Mouse (Mus musculus) hindbrain, embryonic 15.5 days (tissue): ENCODE measurements at regions not wholly inside any gene's neighbourhood (a gene's known extent, or its start where the extent isn't known, plus 50 kb on each side); places are given as distances from the start of the nearest gene placed in this dataset.

Source experiments
- ATAC-seq: fragments of 200-750 bp; cut with Nextera tagmentation; 2 replicates; pipeline ENCODE4 v1.8.0; 2017; ENCODE audit warnings: low read depth, moderate number of reproducible peaks, moderate TSS enrichment; ENCODE audit not compliant: low FRiP score
- H3K27ac ChIP-seq: fragments of 300-500 bp; sonication (generic); replicated peaks from 2 replicates; pipeline ENCODE4 v1.5.1; 2015; ENCODE audit warnings: mild to moderate bottlenecking, inconsistent platforms
- H3K27me3 ChIP-seq: fragments of 300-500 bp; sonication (generic); 2 replicates; pipeline ENCODE4 v1.6.1; 2015; ENCODE audit warnings: control low read depth, inconsistent platforms
- H3K36me3 ChIP-seq: fragments of 300-500 bp; sonication (generic); 2 replicates; pipeline ENCODE4 v1.6.1; 2015; ENCODE audit warnings: control low read depth, inconsistent platforms
- H3K4me1 ChIP-seq: fragments of 300-500 bp; sonication (generic); replicated peaks from 2 replicates; pipeline ENCODE4 v1.6.1; 2015; ENCODE audit warnings: control low read depth, inconsistent platforms
- H3K4me2 ChIP-seq: fragments of 300-500 bp; sonication (generic); 2 replicates; pipeline ENCODE4 v1.6.1; 2015; ENCODE audit warnings: moderate library complexity, mild to moderate bottlenecking, inconsistent platforms
- H3K4me3 ChIP-seq: fragments of 300-500 bp; sonication (generic); 2 replicates; pipeline ENCODE4 v1.5.1; 2015; ENCODE audit warnings: mild to moderate bottlenecking, inconsistent platforms
- H3K9ac ChIP-seq: fragments of 300-500 bp; sonication (generic); 2 replicates; pipeline ENCODE4 v1.6.1; 2015; ENCODE audit warnings: inconsistent platforms
- H3K9me3 ChIP-seq: fragments of 300-500 bp; sonication (generic); 2 replicates; pipeline ENCODE4 v1.6.1; 2016; ENCODE audit warnings: control low read depth, inconsistent platforms
- WGBS: fragments of 180-500 bp; shearing (Covaris S2); methylation state at CpG from one replicate; pipeline ENCODE4 v1.1.7; 2015; 5-methylcytosine and 5-hydroxymethylcytosine counted together

DNA sequence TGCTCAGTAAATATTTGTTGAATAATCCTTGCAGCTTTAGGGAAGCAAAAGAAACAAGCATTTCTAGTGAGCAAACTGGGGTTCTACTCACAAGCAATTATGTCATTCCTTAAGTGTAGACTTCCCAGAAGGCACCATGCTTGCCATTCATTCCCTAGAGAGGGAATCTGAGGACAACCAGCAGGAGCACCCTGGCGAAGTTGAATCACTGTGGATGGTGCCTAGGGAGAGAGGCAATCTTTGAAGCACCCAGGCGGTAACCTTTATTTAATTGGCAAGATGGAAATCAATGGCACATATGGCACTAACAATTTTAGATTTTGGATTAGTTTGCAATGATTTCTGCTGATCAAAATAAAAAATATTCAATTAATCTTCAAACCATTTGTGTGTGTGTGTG is 967.4 kb downstream of the Slc4a3 start:
- Histone ChIP-seq H3K27me3 (no peaks in the 10 kb centered on the region), H3K36me3 (no peaks in the 10 kb centered on the region), H3K9me3 (no peaks in the 10 kb centered on the region), H3K4me2 (no peak overlapping the region), H3K4me1 (no peaks in the 10 kb centered on the region), H3K9ac (no peak overlapping the region), H3K4me3 (no peak overlapping the region), H3K27ac (no peak overlapping the region)
- 67% methylated on average over 2 of the region's 2 CpGs for WGBS
- no peak for ATAC-seq

DNA sequence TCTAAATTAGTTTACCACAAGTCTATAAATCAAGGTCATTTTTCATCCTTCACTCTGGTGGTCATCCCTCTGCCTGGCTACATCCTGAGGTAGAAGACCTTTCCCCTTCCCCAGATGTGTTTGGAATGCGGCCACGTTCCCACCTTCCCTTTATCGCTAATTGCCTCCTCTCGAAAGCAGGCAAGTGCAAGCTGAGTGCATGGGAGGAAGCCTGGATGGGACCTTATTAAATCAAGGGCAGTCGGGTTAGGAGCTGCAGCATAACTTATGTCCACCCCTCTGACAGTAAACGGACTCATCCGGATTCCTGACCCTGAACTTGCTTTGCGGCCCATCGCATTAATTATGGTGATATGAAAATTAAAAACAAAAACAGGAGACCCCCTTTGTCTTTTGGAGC is 983.5 kb downstream of the Slc4a3 start:
- Histone ChIP-seq H3K4me2 (no peak overlapping the region), H3K9me3 (no peaks in the 10 kb centered on the region), H3K27ac (no peak overlapping the region), H3K4me1 (no peaks in the 10 kb centered on the region), H3K4me3 (no peak overlapping the region), H3K36me3 (no peaks in the 10 kb centered on the region), H3K27me3 (no peaks in the 10 kb centered on the region), H3K9ac (no peak overlapping the region)
- 85% methylated on average over 9 of the region's 9 CpGs for WGBS
- ATAC-seq: no peak

DNA sequence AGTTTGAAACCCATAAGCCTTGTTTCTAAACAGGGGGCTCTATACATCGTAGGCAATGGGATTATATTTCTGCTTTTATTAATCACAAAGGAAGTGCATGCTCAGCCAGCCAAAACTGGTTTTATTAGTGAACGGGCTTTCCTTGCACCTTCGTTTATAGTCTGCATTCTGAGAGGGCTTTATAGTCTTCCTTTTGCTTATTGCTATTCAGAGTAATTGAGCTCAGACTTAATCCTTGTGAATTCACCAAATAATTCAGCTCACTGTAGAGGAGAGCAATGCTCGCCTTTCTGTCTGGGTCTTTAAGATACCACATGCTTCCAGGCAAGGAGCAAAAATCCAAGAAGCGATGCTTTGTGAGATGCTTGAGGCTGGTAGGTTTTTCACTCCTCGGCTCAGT is 984.3 kb downstream of the Slc4a3 start:
- no peak for ATAC-seq
- no peaks in the 10 kb centered on the region for H3K9me3 ChIP-seq
- H3K4me1 ChIP-seq: no peaks in the 10 kb centered on the region
- 83% methylated on average over 6 of the region's 6 CpGs for WGBS
- no peaks in the 10 kb centered on the region for H3K27me3 ChIP-seq
- H3K4me2 ChIP-seq: no peak overlapping the region
- H3K36me3 ChIP-seq: no peaks in the 10 kb centered on the region
- no peak overlapping the region for H3K4me3 ChIP-seq
- H3K27ac ChIP-seq: no peak overlapping the region
- no peak overlapping the region for H3K9ac ChIP-seq

DNA sequence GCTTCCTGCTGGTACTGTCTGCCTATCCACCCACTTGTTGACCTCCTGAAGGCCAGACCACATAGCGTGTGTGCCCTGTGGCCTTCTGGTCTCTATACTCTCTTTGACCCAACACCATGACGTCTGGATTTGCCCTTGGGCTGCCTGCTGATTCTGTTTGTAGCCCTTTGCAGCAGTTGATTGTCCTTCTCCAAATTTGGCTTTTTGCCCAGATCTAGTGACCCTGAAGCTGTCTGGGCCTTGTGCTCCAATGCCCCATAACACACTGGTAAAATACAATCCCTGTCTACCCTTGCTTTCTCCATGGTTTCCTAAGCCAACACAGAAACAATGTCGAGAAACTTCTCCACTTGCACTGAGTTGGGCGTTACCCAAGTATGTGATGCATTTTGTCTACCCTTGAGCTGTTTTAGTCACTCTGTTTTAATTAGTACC is 979.3 kb downstream of the Epha4 start:
- Histone ChIP-seq H3K4me3 (no peak overlapping the region), H3K4me1 (no peaks in the 10 kb centered on the region), H3K4me2 (no peak overlapping the region), H3K27me3 (no peaks in the 10 kb centered on the region), H3K36me3 (no peaks in the 10 kb centered on the region), H3K9me3 (no peaks in the 10 kb centered on the region), H3K27ac (no peak overlapping the region), H3K9ac (no peak overlapping the region)
- WGBS: 40% methylated on average over 4 of the region's 4 CpGs
- ATAC-seq: peak; percentile 61; the same call in 1 of the 2 replicates

DNA sequence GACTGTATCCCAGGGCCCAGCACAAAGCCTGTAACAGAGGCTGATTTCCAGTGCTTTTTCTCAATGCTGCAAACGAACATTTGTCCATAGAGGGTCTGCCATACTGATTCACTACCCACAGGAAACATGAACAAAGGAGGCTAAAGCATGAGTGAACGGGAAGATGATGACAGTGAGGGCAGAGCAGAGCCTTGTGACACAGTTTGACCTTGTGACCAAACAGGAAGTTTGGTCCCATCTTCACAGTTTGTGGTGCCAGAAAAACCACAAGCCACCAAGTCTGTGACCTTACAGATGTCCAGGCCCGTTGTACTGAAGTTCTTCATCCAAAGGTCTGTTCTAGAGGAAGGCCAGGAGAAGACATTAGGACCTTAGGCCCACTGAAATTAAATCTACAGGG is 974.4 kb downstream of the Epha4 start:
- no peaks in the 10 kb centered on the region for H3K36me3 ChIP-seq
- 66% methylated on average over 3 of the region's 3 CpGs for WGBS
- no peak overlapping the region for H3K27ac ChIP-seq
- H3K9me3 ChIP-seq: no peaks in the 10 kb centered on the region
- no peak overlapping the region for H3K9ac ChIP-seq
- no peak for ATAC-seq
- H3K4me1 ChIP-seq: no peaks in the 10 kb centered on the region
- H3K4me3 ChIP-seq: no peak overlapping the region
- no peaks in the 10 kb centered on the region for H3K27me3 ChIP-seq
- H3K4me2 ChIP-seq: no peak overlapping the region

DNA sequence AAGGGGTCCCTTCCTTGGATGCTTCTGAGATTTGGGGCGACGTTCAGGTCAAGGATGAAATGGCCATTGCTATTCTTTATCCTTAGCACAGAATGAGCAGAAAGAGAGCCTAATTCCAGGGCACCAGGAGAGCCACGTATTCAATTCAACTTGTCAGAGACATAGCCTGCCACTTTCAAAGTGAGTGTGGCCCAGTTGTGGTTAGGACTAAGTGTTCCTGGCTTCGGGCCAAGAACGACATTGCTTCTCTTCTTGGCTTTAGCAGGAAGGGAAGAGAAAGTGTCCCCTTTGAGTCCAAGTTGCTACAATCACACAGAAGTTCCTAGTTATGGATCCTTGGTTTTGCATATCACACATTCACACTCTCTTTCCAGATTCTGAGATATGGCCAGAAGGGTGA is 964.0 kb downstream of the Epha4 start:
- WGBS: 76% methylated on average over 5 of the region's 5 CpGs
- ATAC-seq: no peak

DNA sequence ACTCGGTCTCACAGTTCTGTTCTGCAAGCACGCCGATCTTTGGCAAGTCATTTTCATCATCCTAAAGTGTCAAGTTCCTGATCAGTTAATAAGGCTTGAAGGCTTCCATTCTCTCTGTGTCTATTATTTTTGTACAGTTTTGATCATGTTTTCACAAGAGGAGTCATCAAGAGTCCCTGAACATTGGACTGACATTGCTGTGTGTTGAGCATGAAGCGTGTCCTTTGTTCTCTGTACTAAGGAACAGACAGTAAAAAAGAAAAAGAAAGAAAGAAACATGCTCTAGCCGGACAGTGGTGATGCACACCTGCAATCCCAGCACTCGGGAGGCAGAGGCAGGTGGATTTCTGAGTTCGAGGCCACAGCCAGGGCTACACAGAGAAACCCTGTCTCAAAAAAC is 955.4 kb downstream of the Epha4 start:
- 89% methylated on average over 7 of the region's 7 CpGs for WGBS
- Histone ChIP-seq H3K9ac (no peak overlapping the region), H3K9me3 (no peaks in the 10 kb centered on the region), H3K27me3 (no peaks in the 10 kb centered on the region), H3K36me3 (no peaks in the 10 kb centered on the region), H3K4me3 (no peak overlapping the region), H3K4me1 (no peaks in the 10 kb centered on the region), H3K4me2 (no peak overlapping the region), H3K27ac (no peak overlapping the region)
- no peak for ATAC-seq

More for the DNA sequence above, 964.0 kb downstream of the Epha4 start:
- Histone ChIP-seq H3K9me3 (no peaks in the 10 kb centered on the region), H3K4me1 (no peaks in the 10 kb centered on the region), H3K9ac (no peak overlapping the region), H3K4me3 (no peak overlapping the region), H3K27me3 (no peaks in the 10 kb centered on the region), H3K4me2 (no peak overlapping the region), H3K36me3 (no peaks in the 10 kb centered on the region), H3K27ac (no peak overlapping the region)

DNA sequence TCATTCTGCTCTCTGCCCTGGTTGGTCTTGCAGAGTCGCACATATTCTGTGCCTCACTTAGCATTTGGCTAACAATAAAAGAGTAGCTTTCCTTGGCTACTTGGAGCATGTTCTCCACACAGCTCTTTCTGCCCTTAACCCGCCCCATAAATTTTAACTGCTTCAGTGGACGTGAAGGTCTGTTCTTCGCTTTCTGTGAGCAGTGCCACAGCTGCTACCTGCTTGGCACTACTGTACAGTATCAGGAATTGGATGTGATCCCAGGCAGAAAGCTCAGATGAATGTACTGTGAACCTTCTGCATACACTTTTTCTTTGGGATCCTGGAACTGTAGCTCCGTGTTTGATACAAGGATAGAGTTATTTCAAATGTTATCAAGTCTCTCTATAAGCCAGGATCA is 939.4 kb downstream of the Epha4 start:
- no peaks in the 10 kb centered on the region for H3K4me1 ChIP-seq
- H3K9me3 ChIP-seq: no peaks in the 10 kb centered on the region
- no peak overlapping the region for H3K9ac ChIP-seq
- no peaks in the 10 kb centered on the region for H3K36me3 ChIP-seq
- no peaks in the 10 kb centered on the region for H3K27me3 ChIP-seq
- ATAC-seq: no peak
- H3K4me2 ChIP-seq: no peak overlapping the region
- no peak overlapping the region for H3K27ac ChIP-seq
- H3K4me3 ChIP-seq: no peak overlapping the region
- WGBS: 47% methylated on average over 5 of the region's 5 CpGs

DNA sequence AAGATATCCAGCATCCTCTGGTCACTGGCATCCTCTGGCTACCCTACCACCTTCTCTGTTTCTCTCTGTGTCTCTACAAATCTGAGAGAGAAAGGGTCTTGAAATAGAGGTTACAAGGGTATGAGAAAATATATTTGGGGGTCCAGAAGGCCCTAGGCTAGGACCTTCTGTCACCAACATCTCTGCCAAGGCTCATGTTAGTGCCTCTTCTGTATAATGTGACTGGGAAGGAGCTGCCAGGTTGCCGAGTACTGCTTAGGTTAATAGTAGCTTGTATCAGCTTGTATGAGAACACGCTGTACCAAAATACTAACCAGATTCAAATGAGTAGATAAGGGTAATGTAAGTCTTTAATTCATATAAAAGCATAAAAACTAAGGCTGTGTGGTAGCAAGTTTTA is 929.0 kb downstream of the Epha4 start:
- no peaks in the 10 kb centered on the region for H3K27me3 ChIP-seq
- H3K27ac ChIP-seq: no peak overlapping the region
- 91% methylated on average over 2 of the region's 2 CpGs for WGBS
- no peaks in the 10 kb centered on the region for H3K36me3 ChIP-seq
- H3K4me2 ChIP-seq: no peak overlapping the region
- no peak for ATAC-seq
- no peak overlapping the region for H3K4me3 ChIP-seq
- H3K9ac ChIP-seq: no peak overlapping the region
- H3K9me3 ChIP-seq: no peaks in the 10 kb centered on the region
- H3K4me1 ChIP-seq: no peaks in the 10 kb centered on the region

DNA sequence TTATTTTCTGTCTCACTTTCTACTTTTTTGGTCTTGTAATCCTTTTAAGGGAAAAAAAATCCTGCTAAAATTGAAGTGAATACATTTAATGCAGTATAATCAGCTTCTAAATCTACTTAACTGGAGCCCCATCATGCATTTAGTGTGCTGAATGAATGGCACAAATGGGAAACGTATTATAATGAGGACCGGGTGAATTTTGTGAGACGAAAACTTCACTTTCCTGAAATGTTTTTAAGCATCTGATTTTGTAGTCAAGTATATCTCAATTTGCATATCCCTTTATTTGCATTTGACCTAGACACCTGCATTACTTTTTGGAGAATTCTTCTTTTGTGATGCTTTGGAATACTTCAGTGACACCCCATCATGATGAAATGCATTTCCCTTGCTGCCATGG is 889.1 kb downstream of the Epha4 start:
- Histone ChIP-seq H3K9ac (no peak overlapping the region), H3K4me2 (no peak overlapping the region), H3K4me1 (no peaks in the 10 kb centered on the region), H3K36me3 (no peaks in the 10 kb centered on the region), H3K27ac (no peak overlapping the region), H3K4me3 (no peak overlapping the region), H3K9me3 (no peaks in the 10 kb centered on the region), H3K27me3 (no peaks in the 10 kb centered on the region)
- no peak for ATAC-seq
- 60% methylated on average over 3 of the region's 3 CpGs for WGBS

DNA sequence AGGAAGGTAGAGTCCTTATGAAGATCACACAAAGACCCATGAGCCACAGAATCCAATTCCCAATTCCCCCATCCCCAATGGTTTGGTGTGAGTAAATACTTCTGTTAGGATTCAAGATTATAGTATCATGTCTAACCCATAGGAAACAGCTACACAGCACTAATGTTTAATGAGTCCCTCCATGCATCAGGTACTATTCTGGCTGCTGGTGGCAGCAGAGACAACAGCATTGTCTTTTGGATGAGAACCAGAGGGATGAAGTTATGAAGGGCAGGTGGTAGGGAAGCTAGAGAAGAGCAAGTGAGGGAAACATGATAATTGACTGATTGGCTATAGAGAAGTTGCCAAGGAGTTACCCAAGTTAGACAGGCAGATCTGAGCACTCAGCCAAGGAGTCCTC is 885.0 kb downstream of the Epha4 start:
- Histone ChIP-seq H3K27me3 (no peaks in the 10 kb centered on the region), H3K4me1 (no peaks in the 10 kb centered on the region), H3K9ac (no peak overlapping the region), H3K9me3 (no peaks in the 10 kb centered on the region), H3K4me3 (no peak overlapping the region), H3K36me3 (no peaks in the 10 kb centered on the region), H3K27ac (no peak overlapping the region), H3K4me2 (no peak overlapping the region)
- ATAC-seq: no peak

DNA sequence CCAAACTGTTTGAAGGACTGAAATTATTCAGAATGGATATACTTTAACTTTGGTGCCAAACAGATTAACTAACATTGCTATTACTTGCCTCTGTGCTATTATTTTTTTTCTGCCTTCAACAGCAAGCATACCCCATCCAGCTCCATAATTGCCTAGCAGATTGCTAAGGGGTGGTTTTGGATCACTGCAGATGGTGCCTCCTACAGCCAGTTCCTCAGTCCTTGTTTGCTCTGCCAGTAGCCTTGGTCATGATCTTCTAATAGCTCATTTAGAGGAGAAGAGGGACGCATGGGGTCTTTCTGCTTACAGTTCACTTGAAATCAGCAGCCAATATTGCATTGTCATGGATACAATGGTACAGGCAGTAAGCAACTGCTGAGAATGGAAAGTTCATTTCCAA is 880.8 kb downstream of the Epha4 start:
- no peak for ATAC-seq
- no peak overlapping the region for H3K27ac ChIP-seq
- 79% methylated on average over 1 of the region's 1 CpGs for WGBS
- no peaks in the 10 kb centered on the region for H3K9me3 ChIP-seq
- H3K4me1 ChIP-seq: no peaks in the 10 kb centered on the region; the same call in 1 of the 2 replicates
- H3K27me3 ChIP-seq: no peaks in the 10 kb centered on the region; the same call in 1 of the 2 replicates
- no peak overlapping the region for H3K4me3 ChIP-seq
- H3K9ac ChIP-seq: no peak overlapping the region
- no peak overlapping the region for H3K4me2 ChIP-seq
- no peaks in the 10 kb centered on the region for H3K36me3 ChIP-seq

DNA sequence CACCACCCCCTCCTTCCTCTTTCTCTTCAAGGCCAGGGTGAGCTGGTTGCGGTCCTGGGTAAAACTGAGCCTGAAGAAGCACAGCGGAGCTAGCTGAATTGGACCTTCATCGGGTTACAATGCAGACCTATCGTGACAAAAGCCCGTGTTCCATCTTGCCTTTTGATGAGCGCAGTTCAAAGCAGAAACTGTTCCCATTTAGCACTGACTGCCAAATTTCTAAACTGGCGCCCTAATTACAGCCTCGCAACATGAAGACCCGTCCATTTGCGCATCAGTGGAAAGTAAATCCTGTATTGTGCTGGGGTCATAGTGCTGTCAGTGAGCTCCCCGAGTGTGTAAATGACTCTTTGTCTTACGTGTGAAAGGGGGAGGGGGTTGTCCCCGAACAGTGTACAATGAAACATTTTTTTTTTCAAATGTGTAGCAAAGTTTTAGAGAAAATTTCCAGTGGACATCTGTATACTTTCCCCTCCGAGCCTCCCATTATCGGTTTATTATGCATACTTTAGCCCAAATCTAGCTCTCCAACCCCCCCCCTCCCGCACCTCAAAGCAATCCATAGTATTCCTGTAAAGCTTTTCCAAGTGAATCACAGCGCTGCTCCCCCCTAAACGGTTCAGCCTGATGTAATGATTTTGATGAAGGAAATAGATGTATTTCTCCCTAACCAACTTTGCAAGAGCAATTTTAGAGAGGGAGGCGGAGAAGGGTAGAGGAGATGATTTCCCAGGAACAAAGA is 877.4 kb downstream of the Epha4 start:
- no peaks in the 10 kb centered on the region for H3K36me3 ChIP-seq
- WGBS: 36% methylated on average over 19 of the region's 19 CpGs
- H3K4me2 ChIP-seq: peak overlapping the region; percentile 46
- H3K4me1 ChIP-seq: no peaks in the 10 kb centered on the region; the same call in 1 of the 2 replicates
- H3K9ac ChIP-seq: no peak overlapping the region
- no peak overlapping the region for H3K27ac ChIP-seq
- H3K4me3 ChIP-seq: peak overlapping the region; percentile 5; the same call in 1 of the 2 replicates
- no peaks in the 10 kb centered on the region for H3K9me3 ChIP-seq
- ATAC-seq: no peak
- no peaks in the 10 kb centered on the region; the same call in 1 of the 2 replicates for H3K27me3 ChIP-seq
